Mouse (Mus musculus): ENCODE measurements around the gene Olfr38.

Olfr38 gene

GRCm38 (mm10) chr6:42756104-42756503, at the start of gene Olfr38:
Gene Olfr38, plus strand, starts transcription at chr6:42756404.
- DNase-seq (ENCODE audit: low read depth, low spot score): no peak

- peak; percentile 87 for DNase-seq (ENCODE audit: low read depth, low spot score)
Measured at GRCm38 (mm10) chr6:42709291-42710211, 46.7 kb upstream of the Olfr38 start, which contains the start of gene Tcaf1. Gene Tcaf1, minus strand, starts transcription at chr6:42710088.

- no peak for DNase-seq (ENCODE audit: low read depth, low spot score)
Measured at GRCm38 (mm10) chr6:42714668-42715067, 41.5 kb upstream of the Olfr38 start.

GRCm38 (mm10) chr6:42717973-42718372, 38.2 kb upstream of the Olfr38 start:
- DNase-seq (ENCODE audit: low read depth, low spot score): no peak

GRCm38 (mm10) chr6:42739071-42739470, 17.1 kb upstream of the Olfr38 start, which contains the start of gene Olfr453:
Gene Olfr453, plus strand, starts transcription at chr6:42739371.
- DNase-seq (ENCODE audit: low read depth, low spot score): no peak

GRCm38 (mm10) chr6:42742303-42742702, 13.9 kb upstream of the Olfr38 start:
- DNase-seq (ENCODE audit: low read depth, low spot score): no peak

GRCm38 (mm10) chr6:42747846-42748245, 8.4 kb upstream of the Olfr38 start:
- DNase-seq (ENCODE audit: low read depth, low spot score): no peak

GRCm38 (mm10) chr6:42777066-42777465, 20.9 kb downstream of the Olfr38 start:
- no peak for DNase-seq (ENCODE audit: low read depth, low spot score)

- DNase-seq (ENCODE audit: low read depth, low spot score): no peak
Measured at GRCm38 (mm10) chr6:42784793-42785192, 28.6 kb downstream of the Olfr38 start, which contains the start of gene Olfr452. Gene Olfr452, plus strand, starts transcription at chr6:42785093.

- DNase-seq (ENCODE audit: low read depth, low spot score): no peak
Measured at GRCm38 (mm10) chr6:42790247-42790948, 34.2 kb downstream of the Olfr38 start.

- DNase-seq (ENCODE audit: low read depth, low spot score): no peak
Measured at GRCm38 (mm10) chr6:42790949-42791556, 34.8 kb downstream of the Olfr38 start.

GRCm38 (mm10) chr6:42794982-42795381, 38.8 kb downstream of the Olfr38 start:
- DNase-seq (ENCODE audit: low read depth, low spot score): no peak

- no peak for DNase-seq (ENCODE audit: low read depth, low spot score)
Measured at GRCm38 (mm10) chr6:42811639-42812038, 55.4 kb downstream of the Olfr38 start, which contains the start of gene Olfr450. Gene Olfr450, plus strand, starts transcription at chr6:42811939.
